ENCODE assay signal across 24 mouse cellular contexts in the genomic region with DNA sequence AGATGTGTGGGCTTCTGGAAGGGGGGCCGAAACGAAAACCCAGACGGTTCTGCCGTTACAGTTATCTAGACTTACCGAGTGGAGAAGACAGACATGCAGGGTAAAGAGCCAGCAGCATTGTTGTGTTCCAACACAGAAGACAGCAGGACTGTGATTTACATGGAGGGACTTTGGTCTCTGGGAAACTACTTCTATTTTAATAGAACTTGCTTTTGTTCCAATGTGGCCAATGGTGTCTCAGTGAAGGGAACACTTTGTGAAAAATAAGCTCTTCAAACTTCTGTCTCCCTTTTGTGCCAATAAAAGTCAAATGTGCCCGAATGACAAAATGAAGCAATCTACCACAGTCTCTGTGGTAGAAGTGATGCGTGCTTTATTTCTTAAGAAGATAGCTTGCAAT.
"Had no signal": no experiment of that assay in that cellular context is flagged by ENCODE, and none has a peak within 500 bp of the region (broad histone marks: within the 10 kb centered on the region; RNA-seq: fewer than 3 reads in every experiment).

No protein-coding gene starts in this region.

- H3K4me3 ChIP-seq: gastrocnemius, adult 2 months; heart, embryonic 10.5 days; heart, embryonic 12.5 days; hindbrain, embryonic 10.5 days; hindbrain, embryonic 12.5 days; intestine, embryonic 15.5 days; kidney, embryonic 15.5 days; limb, embryonic 13.5 days; limb, embryonic 15.5 days; liver, embryonic 12.5 days had no signal

- H3K9me3 ChIP-seq: heart, embryonic 10.5 days; hindbrain, embryonic 10.5 days; hindbrain, embryonic 12.5 days; intestine, embryonic 15.5 days; kidney, embryonic 15.5 days; limb, embryonic 15.5 days; liver, embryonic 12.5 days had no signal

- H3K4me1 ChIP-seq: heart, embryonic 10.5 days; heart, embryonic 12.5 days; hindbrain, embryonic 10.5 days; hindbrain, embryonic 12.5 days; intestine, embryonic 15.5 days; kidney, embryonic 15.5 days; limb, embryonic 13.5 days; limb, embryonic 15.5 days; liver, embryonic 12.5 days had no signal

- DNase-seq: gastrocnemius, adult 2 months; gastrocnemius, postnatal 10 days; gastrocnemius, postnatal 25 days; heart, adult 18-20 months; heart, postnatal 10 days; heart, postnatal 4 days; kidney, adult 18-20 months; kidney, adult 8-10 months; kidney, postnatal 14 days; kidney, postnatal 36 days; layer of hippocampus, postnatal 36 days; left cerebral cortex, postnatal 4 days had no signal

- H3K36me3 ChIP-seq: heart, embryonic 10.5 days; heart, embryonic 12.5 days; hindbrain, embryonic 10.5 days; hindbrain, embryonic 12.5 days; intestine, embryonic 15.5 days; kidney, embryonic 15.5 days; limb, embryonic 13.5 days; limb, embryonic 15.5 days; liver, embryonic 12.5 days had no signal

- ATAC-seq: hindbrain, embryonic 16.5 days; inflammation-experienced regulatory T-cells, adult 6 months; intestine, embryonic 15.5 days; intestine, postnatal 0 days; liver, embryonic 12.5 days had no signal

- H3K27me3 ChIP-seq: heart, embryonic 12.5 days; hindbrain, embryonic 12.5 days; intestine, embryonic 15.5 days; kidney, embryonic 15.5 days; limb, embryonic 13.5 days; limb, embryonic 15.5 days; liver, embryonic 12.5 days had no signal
